Mouse (Mus musculus): Measurements from ENCODE around the gene Cntnap2.

Gene Cntnap2

DNA sequence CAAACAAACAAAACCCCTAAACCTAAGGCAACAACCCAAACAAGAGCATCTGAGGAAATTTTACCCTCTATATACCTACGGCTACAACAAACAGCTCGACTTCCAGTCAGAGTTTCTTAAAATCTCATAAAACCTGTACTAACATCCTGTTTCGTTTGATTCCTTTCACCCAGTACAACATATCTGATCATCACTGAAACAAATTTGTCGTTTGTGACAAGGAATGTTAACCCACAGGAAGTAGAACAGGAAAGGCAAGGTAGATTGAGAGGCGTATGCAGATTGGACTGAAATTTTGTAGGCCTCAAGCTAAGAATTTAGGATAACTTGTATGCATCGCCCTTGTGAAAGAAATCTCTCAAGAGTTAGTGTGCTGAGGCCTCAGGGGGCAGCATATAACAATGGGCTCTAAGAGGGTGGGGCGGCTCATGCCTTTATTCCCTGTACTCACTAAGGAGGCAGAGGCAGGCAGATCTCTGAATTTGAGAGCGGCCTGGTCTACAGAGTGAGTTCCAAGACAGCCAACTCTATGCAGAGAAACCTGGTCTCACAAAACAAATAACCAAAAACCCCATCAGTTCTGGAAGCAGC lies 2291.0 kb downstream of the Cntnap2 start:
- no peak for DNase-seq (ENCODE audit: low spot score in 2 of 2)
